Mouse (Mus musculus) spleen, adult 2 months (tissue): ENCODE measurements around the gene Emp3. TPM values are rescaled to one million over a fixed set of nuclear protein-coding genes. Genes with fewer than 3 reads are reported as not detected.

Experiments
- DNase-seq, 2 experiments: peaks; one replicate each; pipeline versions ENCODE4 v3.0.0 to v3.0.0-alpha.2; 2012 to 2021; ENCODE audit warnings: low spot score in 2 of 2, low read depth in 1 of 2
- H3K27ac ChIP-seq: fragments of 200-500 bp; 2 replicates; pipeline ENCODE4 v1.5.1; 2012; ENCODE audit warnings: low read length, inconsistent platforms; ENCODE audit not compliant: insufficient read depth
- H3K27me3 ChIP-seq: fragments of 200-500 bp; 2 replicates; pipeline ENCODE4 v1.6.1; 2012; ENCODE audit warnings: mild to moderate bottlenecking, moderate library complexity, low read length, inconsistent platforms; ENCODE audit not compliant: control insufficient read depth, insufficient read depth
- H3K36me3 ChIP-seq: fragments of 200-500 bp; 2 replicates; pipeline ENCODE4 v1.6.1; 2012; ENCODE audit warnings: mild to moderate bottlenecking, low read length, inconsistent platforms; ENCODE audit not compliant: control insufficient read depth, insufficient read depth
- H3K4me1 ChIP-seq: fragments of 200-500 bp; 2 replicates; pipeline ENCODE4 v1.6.1; 2011; ENCODE audit warnings: inconsistent platforms; ENCODE audit not compliant: control insufficient read depth, insufficient read depth, insufficient read length
- H3K4me3 ChIP-seq: fragments of 200-500 bp; 2 replicates; pipeline ENCODE4 v1.5.1; 2011; ENCODE audit warnings: mild to moderate bottlenecking, inconsistent platforms; ENCODE audit not compliant: insufficient read depth, insufficient read length; ENCODE audit errors: extremely low read depth
- CTCF ChIP-seq: fragments of 200-500 bp; IDR thresholded peaks from 2 replicates; pipeline ENCODE4 v1.5.1; 2011; ENCODE audit warnings: mild to moderate bottlenecking, inconsistent platforms; ENCODE audit not compliant: insufficient read depth, insufficient read length, insufficient replicate concordance; ENCODE audit errors: extremely low read depth
- POLR2A ChIP-seq: fragments of 200-500 bp; IDR thresholded peaks from 2 replicates; pipeline ENCODE4 v1.6.1; 2011; ENCODE audit warnings: low read depth, low read length, inconsistent platforms
- WGBS: fragments of 180-500 bp; shearing (Covaris S2); methylation state at CpG from one replicate; pipeline ENCODE4 v1.1.7; 2018; 5-methylcytosine and 5-hydroxymethylcytosine counted together
- polyA plus RNA-seq: library from polyadenylated mRNA; depleted of rRNA; stranded (reverse); fragments of >200 nt; gene quantifications from 2 replicates; pipeline ENCODE4 v1.2.3, GENCODE M21; 2012; rRNA removed

The Emp3 gene
- polyA plus RNA-seq, 1 experiment, result 245 TPM

DNA sequence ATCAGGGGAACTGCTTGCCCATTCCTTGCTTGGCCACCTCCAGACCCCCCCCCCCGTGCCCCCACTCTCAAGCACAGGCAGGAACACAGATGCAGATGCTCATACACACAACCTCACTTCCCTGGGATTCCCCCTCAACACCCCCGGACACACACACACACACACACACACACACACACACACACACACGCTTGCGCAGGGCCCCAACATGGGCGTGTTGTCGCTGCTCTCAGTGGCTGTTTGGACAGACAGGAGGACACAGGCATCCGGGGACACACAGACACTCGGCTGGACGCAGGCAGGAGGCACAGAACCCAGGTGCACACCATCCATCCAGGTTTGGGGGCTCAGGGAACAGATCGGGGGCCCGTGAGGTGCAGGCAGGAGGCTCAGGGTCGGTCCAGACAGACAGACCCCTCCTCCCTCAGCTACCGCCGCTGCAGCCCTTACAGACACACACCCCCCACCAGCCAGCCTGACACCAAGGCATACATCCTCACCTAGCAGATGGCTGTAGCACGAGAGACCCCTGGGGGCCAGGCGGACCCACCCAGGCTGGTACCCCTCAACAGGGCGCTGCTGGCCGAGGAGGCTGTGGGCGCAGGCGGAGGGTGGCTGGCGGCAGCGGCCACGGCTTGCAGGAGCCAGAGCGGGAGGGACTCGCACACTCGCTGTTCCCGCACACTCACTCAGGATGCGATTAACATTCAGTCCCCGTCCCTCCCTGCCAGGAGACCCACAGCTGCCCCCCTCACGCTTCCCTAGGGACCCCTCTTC, 50.7 kb downstream of the Emp3 start:
- no peak for DNase-seq
- Histone ChIP-seq H3K36me3 (peaks cover 9% of the 10 kb centered on the region), H3K4me3 (no peak overlapping the region), H3K27ac (no peak overlapping the region), H3K4me1 (peaks cover 18% of the 10 kb centered on the region), H3K27me3 (peaks cover 16% of the 10 kb centered on the region)
- WGBS, result 5% methylated on average over 29 of the region's 30 CpGs
- TF ChIP-seq CTCF (no peak), POLR2A (no peak)

DNA sequence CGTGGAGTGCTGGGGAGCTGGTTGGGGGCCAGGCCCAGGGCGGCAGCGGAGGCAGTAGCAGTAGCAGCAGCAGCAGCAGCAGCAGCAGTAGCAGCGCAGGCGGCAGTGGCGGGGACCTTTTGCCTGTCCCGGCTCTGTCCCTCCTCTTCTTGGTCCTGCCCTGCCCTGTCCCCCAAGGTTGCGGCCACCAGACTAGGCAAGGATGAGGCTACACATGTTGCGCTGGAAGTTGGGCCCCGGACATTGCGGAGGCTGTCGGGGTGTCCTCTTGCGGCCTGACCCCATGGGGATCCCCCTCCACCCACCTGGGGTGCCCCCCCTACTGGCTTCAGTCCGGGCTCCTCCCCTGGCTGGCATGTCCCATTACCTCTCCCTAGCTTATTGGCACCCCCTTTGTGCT, 51.4 kb downstream of the Emp3 start:
- peaks cover 18% of the 10 kb centered on the region for H3K4me1 ChIP-seq
- H3K27me3 ChIP-seq, result peaks cover 16% of the 10 kb centered on the region
- WGBS, result 4% methylated on average over 12 of the region's 14 CpGs
- peaks cover 5% of the 10 kb centered on the region; the same call in 1 of the 2 replicates for H3K36me3 ChIP-seq
- no peak overlapping the region for H3K4me3 ChIP-seq
- no peak overlapping the region for H3K27ac ChIP-seq
- no peak for TF ChIP-seq CTCF
- DNase-seq, result no peak

DNA sequence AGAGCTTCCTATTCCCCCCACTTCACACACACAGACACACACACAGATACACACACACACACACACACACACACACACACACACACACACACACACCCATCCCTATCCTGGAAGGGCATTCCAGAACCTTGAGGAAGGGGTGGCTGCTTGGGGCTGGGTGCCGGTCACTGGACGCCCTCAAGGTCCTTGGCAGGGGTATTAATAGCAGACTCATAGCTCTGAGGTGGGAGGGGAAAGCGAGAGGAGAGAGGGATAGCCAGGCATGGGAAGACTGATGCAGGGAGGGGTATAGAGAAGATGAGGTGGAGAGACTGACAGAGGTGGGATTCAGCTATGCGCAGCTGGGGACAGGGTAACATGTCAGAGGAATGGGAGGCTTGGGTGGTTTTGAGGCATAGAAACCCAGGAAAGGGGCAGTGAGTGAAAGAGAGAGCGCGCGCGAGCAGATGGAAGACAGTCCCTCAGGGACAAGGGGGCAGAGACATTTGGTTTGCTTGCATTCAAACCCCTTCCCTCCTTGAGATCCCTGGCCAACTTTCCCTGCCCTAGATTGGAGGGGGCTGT, 52.0 kb downstream of the Emp3 start:
- TF ChIP-seq POLR2A, result no peak
- TF ChIP-seq CTCF, result no peak
- Histone ChIP-seq H3K27me3 (peaks cover 16% of the 10 kb centered on the region), H3K4me1 (peaks cover 18% of the 10 kb centered on the region), H3K27ac (no peak overlapping the region), H3K4me3 (no peak overlapping the region), H3K36me3 (peaks cover 1% of the 10 kb centered on the region; the same call in 1 of the 2 replicates)
- 61% methylated on average over 8 of the region's 8 CpGs for WGBS
- DNase-seq, result no peak

Other genes with a start within 250 kb of the Emp3 start
- 2.2 and 5.1 TPM in 2 replicates for gene Ntn5, start 237.4 kb downstream of the Emp3 start, polyA plus RNA-seq
- gene Sec1, start 227.0 kb downstream of the Emp3 start, polyA plus RNA-seq, result 0.68 and 1.5 TPM in 2 replicates
- gene Car11, start 221.6 kb downstream of the Emp3 start, polyA plus RNA-seq, result 2.4 and 4.6 TPM in 2 replicates
- 20.0 and 30.1 TPM in 2 replicates for gene Dbp, start 216.3 kb downstream of the Emp3 start, polyA plus RNA-seq
- 1,792 and 2,504 TPM in 2 replicates for gene Rpl18, start 205.9 kb downstream of the Emp3 start, polyA plus RNA-seq
- 41.0 and 56.3 TPM in 2 replicates for gene Sphk2, start 203.4 kb downstream of the Emp3 start, polyA plus RNA-seq
- 0.09 and 0.26 TPM in 2 replicates for gene Fam83e, start 200.2 kb downstream of the Emp3 start, polyA plus RNA-seq
- not detected in 2 replicates for gene Spaca4, start 195.6 kb downstream of the Emp3 start, polyA plus RNA-seq
- 3.6 and 3.7 TPM in 2 replicates for gene Lmtk3, start 137.7 kb downstream of the Emp3 start, polyA plus RNA-seq
- gene Sult2b1, start 136.7 kb downstream of the Emp3 start, polyA plus RNA-seq, result 0.49 and 0.76 TPM in 2 replicates
- 21.6 and 21.7 TPM in 2 replicates for gene Cyth2, start 106.8 kb downstream of the Emp3 start, polyA plus RNA-seq
- 0.26 TPM in 1 of 2 replicates, not detected in the other for gene Kcnj14, start 96.6 kb downstream of the Emp3 start, polyA plus RNA-seq
- 15.2 and 17.1 TPM in 2 replicates for gene Grwd1, start 90.5 kb downstream of the Emp3 start, polyA plus RNA-seq
- gene Kdelr1, start 48.6 kb downstream of the Emp3 start, polyA plus RNA-seq, result 78.7 and 92.6 TPM in 2 replicates
- 0.68 and 1.2 TPM in 2 replicates for gene Grin2d, start 43.0 kb downstream of the Emp3 start, polyA plus RNA-seq
- 0.28 and 0.56 TPM in 2 replicates for gene Syngr4, start 24.7 kb downstream of the Emp3 start, polyA plus RNA-seq
- gene Tmem143, start 24.5 kb downstream of the Emp3 start, polyA plus RNA-seq, result 16.6 and 24.5 TPM in 2 replicates
- 1.7 TPM in 2 replicates for gene Ccdc114, start 2.7 kb upstream of the Emp3 start, polyA plus RNA-seq
- gene Abcc6, start 108.9 kb upstream of the Emp3 start, polyA plus RNA-seq, result 0.05 and 0.08 TPM in 2 replicates
- 21.1 and 22.5 TPM in 2 replicates for gene Nomo1, start 112.3 kb upstream of the Emp3 start, polyA plus RNA-seq
- not detected in 2 replicates for gene Kcnj11, start 179.4 kb upstream of the Emp3 start, polyA plus RNA-seq